Mouse (Mus musculus) embryonic fibroblast, embryonic 13.5 days (primary cell): Measurements from ENCODE around the gene Tff2.

Source experiments
- CTCF ChIP-seq: IDR thresholded peaks from 2 replicates; pipeline ENCODE4 v1.5.1; 2011; ENCODE audit warnings: mild to moderate bottlenecking, control low read depth, low read length, moderate library complexity, borderline replicate concordance; ENCODE audit not compliant: insufficient read depth
- POLR2A ChIP-seq: IDR thresholded peaks from 2 replicates; pipeline ENCODE4 v1.6.1; 2011; ENCODE audit warnings: low read depth, mild to moderate bottlenecking, control low read depth, low read length, moderate library complexity

GRCm38 (mm10) chr17:31103823-31104222, 40.3 kb downstream of the Tff2 start:
- TF ChIP-seq CTCF (no peak), POLR2A (no peak)
